Mouse (Mus musculus) thymus, postnatal 10 days (tissue): ENCODE data around the gene Ano2.

Experiments used
- DNase-seq, 2 experiments: peaks; one replicate each; pipeline ENCODE4 v3.0.0; 2021; ENCODE audit warnings: low spot score in 2 of 2

The Ano2 gene

GRCm38 (mm10) chr6:125914446-125914845 lies 224.2 kb downstream of the Ano2 start:
- DNase-seq, result no peak

DNA sequence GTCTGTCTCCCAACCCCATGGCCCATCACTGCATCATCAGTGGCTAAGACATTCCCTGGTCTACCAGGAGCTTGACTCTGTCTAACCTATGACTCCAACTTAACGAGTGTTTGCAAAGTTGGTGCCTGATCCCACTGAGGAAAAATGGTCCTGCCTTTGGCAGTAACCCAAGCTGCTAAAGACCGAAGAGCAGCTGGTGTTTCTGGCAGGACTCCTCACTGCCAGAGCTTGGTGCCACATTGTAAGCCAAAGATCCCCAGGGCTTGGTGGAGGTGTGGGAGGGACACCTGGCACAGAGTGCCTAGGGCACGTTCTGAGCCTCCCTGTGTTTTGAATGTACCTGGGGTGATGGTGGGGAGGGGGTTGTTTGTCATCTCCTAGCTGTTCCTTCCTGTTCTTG lies 232.5 kb downstream of the Ano2 start:
- no peak for DNase-seq

- no peak for DNase-seq
These were observed 234.8 kb downstream of the Ano2 start for GRCm38 (mm10) chr6:125924979-125925378.

DNA sequence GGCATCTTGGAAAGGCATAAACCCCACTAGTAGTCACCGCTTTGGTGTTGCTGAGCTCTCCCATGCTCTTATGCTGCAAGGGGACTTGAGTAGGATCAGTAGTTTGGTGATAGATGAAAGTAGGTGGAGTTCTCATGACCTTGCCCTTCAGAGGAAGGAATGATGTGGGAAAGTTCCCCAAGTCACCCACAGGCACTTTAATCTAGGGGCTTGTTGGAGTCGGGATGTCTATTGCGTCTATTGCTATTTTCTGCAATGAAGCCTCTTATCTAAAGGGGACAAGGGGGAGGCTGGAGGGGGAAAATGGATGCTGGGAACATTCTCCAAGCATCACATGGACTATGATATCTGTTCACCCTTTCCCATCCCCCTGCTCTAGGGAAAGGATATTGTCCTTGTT lies 235.6 kb downstream of the Ano2 start:
- no peak for DNase-seq

DNA sequence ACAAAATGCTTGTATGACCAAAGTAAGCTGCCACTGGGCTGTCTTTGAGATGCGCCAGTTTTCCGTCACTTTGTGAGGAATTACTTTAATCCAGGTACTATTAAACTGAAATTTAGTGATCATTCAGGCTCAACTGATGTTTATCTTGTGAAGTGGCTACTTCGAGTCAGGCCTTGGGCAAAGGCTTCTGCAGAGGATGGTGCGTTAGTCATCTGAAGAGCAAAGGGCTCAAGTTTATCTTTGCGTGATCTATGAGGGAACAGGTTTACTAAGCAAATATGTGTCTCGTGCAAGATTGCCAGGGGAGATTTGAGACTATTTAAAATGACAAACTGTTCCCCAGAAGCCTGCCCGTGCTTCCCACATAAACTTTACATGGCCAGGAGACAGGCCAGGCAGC lies 241.7 kb downstream of the Ano2 start:
- DNase-seq, result no peak

DNA sequence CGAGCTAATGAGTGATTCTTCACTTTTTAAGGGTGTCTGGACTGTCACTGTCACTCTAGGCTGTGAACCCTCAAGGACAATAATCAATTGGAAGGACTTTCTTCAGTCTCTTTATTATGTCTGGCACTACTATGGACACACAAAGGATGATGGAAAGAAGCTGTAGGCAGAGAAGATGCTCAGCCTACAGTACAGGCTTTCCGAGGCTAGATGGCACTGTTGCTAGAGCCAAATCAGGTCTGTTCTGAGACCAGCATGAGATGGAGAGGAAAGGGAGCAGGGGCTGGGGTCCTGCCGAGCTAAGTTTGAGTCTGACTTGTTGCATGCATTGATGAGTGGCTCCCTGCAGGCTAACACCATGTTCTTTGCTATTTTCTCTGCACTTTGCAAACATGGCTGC lies 264.7 kb downstream of the Ano2 start:
- no peak for DNase-seq

GRCm38 (mm10) chr6:125973551-125973950 lies 283.3 kb downstream of the Ano2 start:
- DNase-seq, result no peak

DNA sequence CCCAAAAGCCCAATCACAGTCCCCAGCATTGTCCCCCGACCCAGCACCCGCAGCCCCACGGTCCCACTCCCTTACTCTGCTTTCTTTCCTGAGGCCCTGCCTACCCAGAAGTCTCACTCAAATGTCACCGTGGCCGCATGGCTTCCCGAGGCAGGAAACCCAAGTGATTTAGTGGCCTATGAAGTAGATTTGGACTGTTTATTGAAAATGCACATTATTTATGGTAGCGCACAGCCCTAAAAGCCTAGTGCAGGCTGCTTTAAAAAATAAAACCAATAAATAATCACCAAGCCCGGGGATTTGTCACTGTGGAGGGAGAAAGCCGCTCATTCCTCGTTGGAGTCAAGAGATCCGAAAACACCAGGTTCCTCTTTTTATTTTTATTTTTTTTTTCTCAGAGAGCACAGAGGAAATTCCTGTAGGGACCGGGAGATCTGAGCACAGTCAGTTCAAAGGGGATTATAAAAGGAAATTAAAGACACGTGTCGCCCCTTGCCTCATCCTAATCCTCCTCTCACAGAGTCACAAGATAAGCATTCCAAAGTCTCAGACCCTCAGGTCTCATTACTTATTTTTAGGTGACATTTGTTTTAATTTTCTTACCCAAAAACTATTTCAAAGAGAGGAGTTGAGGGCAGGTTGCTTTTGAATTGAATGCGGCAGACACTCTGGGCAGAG lies 285.7 kb downstream of the Ano2 start:
- DNase-seq, result no peak

DNA sequence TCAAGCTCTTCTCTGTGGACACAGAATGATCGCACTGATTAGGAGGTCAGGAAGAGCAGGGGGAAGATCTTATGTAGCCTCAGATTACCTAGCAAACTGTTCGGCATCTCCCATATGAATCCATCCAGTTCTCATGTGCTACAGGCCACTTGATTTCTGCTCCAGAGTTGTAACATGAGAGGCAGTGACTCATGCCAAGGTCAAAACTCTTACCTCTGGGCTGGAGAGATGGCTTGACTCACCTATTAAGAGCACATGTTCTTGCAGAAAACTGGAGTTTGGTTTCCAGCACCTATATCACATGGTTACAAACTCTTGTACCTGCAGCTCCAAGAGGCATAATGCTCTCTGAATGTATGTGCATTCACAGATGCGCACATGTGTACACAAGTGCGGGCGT lies 289.4 kb downstream of the Ano2 start:
- no peak for DNase-seq

DNA sequence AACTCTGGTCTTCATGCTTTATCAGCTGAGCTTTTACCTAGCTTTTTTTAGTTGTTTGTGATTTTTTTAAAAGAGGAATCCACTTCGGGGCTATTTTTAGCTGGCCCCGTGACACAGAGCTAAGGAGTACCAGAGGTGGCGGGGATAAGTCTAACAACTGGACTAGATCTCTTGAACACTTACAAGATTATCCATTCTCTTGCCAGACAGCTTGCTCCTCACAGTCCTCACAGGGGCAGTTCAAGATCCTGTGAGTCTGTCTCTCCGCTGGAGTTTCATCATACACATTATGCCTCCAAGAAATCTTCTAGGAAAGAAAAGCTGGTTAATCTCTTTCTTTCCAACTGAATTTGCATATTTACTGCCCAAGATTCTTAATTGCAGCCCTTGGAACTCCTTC lies 293.8 kb downstream of the Ano2 start:
- DNase-seq, result no peak

GRCm38 (mm10) chr6:125992731-125993130 lies 302.5 kb downstream of the Ano2 start:
- no peak for DNase-seq

DNA sequence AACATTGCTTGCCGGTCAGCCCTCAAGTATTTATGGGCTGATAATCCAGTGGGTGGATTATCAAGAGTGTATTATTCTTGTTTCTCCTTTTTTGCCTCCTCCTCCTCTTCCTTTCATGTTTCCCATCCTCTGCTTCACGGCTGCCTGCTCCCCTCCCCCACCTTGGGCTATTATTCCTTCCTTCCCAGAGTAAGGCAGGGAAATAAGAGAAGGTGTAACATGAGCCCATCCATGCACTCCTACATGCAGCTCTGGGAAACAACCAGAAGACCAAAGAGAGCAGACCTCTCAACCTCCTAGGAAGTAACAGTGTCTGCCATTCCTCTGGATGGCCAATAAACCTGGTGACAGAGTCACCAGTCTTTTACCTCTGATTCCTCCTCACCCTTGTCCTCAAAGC lies 311.6 kb downstream of the Ano2 start:
- DNase-seq, result no peak

- no peak for DNase-seq
These were observed 313.0 kb downstream of the Ano2 start for GRCm38 (mm10) chr6:126003002-126003742.

DNA sequence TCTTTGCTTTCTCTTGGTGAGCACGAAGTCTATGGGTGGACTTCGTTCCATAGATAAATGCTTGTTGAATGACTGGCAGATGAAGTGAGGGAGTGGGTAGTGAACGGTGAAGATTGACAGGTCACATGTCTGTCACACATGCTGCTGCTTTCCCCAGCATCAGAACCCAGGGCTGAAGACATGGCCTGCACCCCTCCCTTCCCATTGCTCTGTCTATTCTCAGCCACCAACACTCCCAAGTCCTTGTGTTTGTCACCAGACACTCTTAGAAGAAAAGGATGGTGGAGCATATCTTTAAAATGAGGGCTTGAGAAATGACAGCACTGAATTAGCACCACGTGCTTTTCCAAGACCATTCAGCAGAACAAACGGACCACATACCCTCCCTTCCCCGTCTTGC lies 316.4 kb downstream of the Ano2 start:
- DNase-seq, result no peak

- DNase-seq, result no peak
These were observed 318.9 kb downstream of the Ano2 start for GRCm38 (mm10) chr6:126009083-126009482.

DNA sequence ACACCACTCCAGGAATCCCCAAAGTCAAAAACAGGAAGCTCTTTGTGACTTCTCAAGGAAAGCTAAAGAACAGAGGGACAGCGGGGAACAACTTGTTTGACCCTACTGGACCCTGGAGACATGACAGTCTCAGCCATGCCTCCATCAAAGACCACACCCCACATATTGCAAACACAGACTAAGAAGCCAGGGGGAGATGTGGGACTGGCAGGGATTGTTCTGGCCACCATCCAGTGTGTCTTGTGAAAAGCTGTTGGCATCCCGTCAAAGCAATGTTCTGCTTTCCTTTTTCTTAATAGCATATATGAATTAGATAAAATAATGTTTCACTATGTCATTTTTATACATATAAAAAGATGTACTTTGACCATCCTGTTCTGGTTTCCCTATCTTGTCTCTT lies 326.8 kb downstream of the Ano2 start:
- DNase-seq, result no peak

GRCm38 (mm10) chr6:126018411-126018810 lies 328.2 kb downstream of the Ano2 start:
- no peak for DNase-seq

- DNase-seq, result no peak
These were observed 343.6 kb downstream of the Ano2 start for GRCm38 (mm10) chr6:126033693-126034402.

DNA sequence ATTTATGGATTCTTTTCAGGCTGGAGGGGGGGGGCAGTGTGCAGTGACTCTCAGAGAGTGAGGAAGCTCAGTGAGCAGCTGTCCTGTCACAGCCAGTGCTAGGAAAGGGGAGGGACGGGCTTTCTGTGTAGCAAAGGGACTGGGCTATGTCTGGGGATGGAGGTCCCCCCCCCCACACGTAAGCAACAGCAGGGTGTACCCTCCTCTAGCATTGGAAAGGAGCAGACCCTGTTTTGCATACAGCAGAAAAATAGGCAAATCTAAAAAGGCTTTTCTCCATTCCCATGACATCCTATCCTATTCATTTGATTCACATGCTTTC lies 344.1 kb downstream of the Ano2 start:
- DNase-seq, result no peak

- no peak for DNase-seq
These were observed 344.5 kb downstream of the Ano2 start for GRCm38 (mm10) chr6:126034728-126035127.

- DNase-seq, result no peak
These were observed 345.4 kb downstream of the Ano2 start for GRCm38 (mm10) chr6:126035621-126036020.

GRCm38 (mm10) chr6:126045931-126046330 lies 355.7 kb downstream of the Ano2 start:
- peak in 1 of 2 experiments; percentile 12 for DNase-seq

DNA sequence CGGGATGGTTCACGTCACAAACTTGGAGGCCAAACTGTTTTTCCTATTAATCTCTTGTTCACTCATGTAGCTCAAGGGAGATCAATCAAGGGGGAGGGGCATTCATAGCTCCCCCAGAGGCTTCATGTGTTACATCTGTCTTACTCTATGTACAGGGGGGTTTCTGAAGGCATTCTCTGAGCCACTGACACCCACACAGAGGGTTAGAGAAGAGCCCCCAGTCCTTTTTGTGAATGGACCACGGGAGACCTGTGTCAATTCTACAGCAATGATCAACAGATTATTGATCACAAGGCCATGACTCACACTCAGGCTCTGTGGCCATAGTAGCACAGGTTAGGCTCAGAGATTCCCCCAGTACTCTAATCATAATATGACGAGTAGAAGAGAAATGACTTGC lies 358.0 kb downstream of the Ano2 start:
- no peak for DNase-seq
